Mouse (Mus musculus): Measurements from ENCODE around the gene Ntrk3. TPM values are rescaled to one million over a fixed set of nuclear protein-coding genes. Genes with fewer than 3 reads are reported as not detected.

Gene Ntrk3
- polyA plus RNA-seq, 2 experiments, result 5.3 to 15.0 TPM

GRCm38 (mm10) chr7:78448841-78449240 is 289.0 kb downstream of the Ntrk3 start:
- no peak overlapping the region for H3K27ac ChIP-seq (replicated peaks; ENCODE audit: low read depth, low read length)
- ATAC-seq (ENCODE audit: low FRiP score, low read depth), result no peak
- no peak overlapping the region for H3K4me2 ChIP-seq (replicated peaks; ENCODE audit: low read depth, low read length, severe bottlenecking)
- H3K36me3 ChIP-seq (ENCODE audit: control insufficient read depth, insufficient read depth, low read length), result no peaks in the 10 kb centered on the region
- H3K9me3 ChIP-seq (ENCODE audit: control insufficient read depth, low read length), result no peaks in the 10 kb centered on the region
- WGBS, result 66% methylated on average over 2 of the region's 2 CpGs
- no peak overlapping the region for H3K4me3 ChIP-seq (replicated peaks; ENCODE audit: low read length)
- no peaks in the 10 kb centered on the region for H3K4me1 ChIP-seq (ENCODE audit: control insufficient read depth, insufficient read depth, low read length)
- TF ChIP-seq POLR2A (IDR thresholded peaks at IDR 0.05; ENCODE audit: borderline replicate concordance, extremely low read depth, insufficient read depth, insufficient read length), result no peak
- no peak for DNase-seq (ENCODE audit: low spot score)
- no peaks in the 10 kb centered on the region for H3K27me3 ChIP-seq (ENCODE audit: control insufficient read depth, insufficient read depth, low read length)
- H3K9ac ChIP-seq (ENCODE audit: low read depth, low read length, severe bottlenecking), result no peak overlapping the region

DNA sequence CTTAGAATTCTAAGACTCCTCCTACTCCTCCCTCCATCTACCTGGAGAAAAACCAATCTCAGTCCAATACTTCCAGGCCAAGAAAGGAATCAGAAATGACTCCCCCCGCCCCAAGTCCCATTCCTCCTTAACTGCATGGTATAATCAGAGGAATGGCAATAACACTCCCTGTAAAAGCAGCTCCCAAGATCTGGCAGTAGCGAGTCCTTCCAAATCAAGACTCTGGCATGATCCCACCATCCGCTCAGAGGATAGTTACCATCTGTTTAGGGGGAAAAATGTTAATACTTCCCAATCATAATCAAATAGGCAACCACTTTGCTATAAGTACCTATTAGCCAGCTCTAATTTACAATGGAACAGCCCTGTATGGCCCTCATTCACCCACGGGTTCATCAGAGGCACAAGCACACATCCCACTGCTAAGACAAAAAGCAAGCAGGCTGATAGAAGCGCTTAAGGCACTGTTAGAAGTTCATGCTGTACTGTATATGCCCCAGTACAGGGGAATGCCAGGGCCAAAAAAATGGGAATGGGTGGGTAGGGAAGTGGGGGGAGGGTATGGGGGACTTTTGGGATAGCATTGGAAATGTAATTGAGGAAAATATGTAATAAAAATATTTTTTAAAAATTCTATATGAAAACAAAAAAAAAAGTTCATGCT is 294.3 kb downstream of the Ntrk3 start:
- WGBS, result 84% methylated on average over 5 of the region's 5 CpGs
- ATAC-seq (ENCODE audit: low FRiP score, low read depth), result no peak
- no peak for DNase-seq (ENCODE audit: low spot score)

DNA sequence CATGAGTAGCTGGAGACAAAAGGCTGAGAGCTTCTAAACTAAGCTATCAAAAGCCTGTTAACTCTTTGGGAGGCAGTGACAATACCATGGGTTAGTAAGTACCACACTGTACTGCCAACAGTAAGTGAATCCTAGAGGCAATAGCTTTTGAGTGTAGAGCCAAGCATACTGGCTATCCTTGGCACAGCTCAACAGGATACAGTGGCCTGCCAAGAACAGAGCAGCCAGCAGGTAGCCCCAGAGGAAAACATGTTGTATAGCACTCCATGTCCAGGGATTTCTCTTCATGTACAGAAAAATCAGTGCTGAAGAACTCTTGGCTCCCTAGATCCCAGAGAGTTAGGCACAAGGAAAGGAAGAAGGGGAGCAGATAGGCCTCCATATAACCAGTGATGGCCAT is 296.1 kb downstream of the Ntrk3 start:
- no peak overlapping the region for H3K4me3 ChIP-seq (replicated peaks; ENCODE audit: low read length)
- no peak overlapping the region for H3K27ac ChIP-seq (replicated peaks; ENCODE audit: low read depth, low read length)
- no peak for TF ChIP-seq POLR2A (IDR thresholded peaks at IDR 0.05; ENCODE audit: borderline replicate concordance, extremely low read depth, insufficient read depth, insufficient read length)
- ATAC-seq (ENCODE audit: low FRiP score, low read depth), result no peak
- no peaks in the 10 kb centered on the region for H3K27me3 ChIP-seq (ENCODE audit: control insufficient read depth, insufficient read depth, low read length)
- no peaks in the 10 kb centered on the region for H3K9me3 ChIP-seq (ENCODE audit: control insufficient read depth, low read length)
- DNase-seq (ENCODE audit: low spot score), result no peak
- H3K36me3 ChIP-seq (ENCODE audit: control insufficient read depth, insufficient read depth, low read length), result no peaks in the 10 kb centered on the region
- no peak overlapping the region for H3K4me2 ChIP-seq (replicated peaks; ENCODE audit: low read depth, low read length, severe bottlenecking)
- no peaks in the 10 kb centered on the region for H3K4me1 ChIP-seq (ENCODE audit: control insufficient read depth, insufficient read depth, low read length)
- H3K9ac ChIP-seq (ENCODE audit: low read depth, low read length, severe bottlenecking), result no peak overlapping the region

More for the DNA sequence above, 294.3 kb downstream of the Ntrk3 start:
- Histone ChIP-seq H3K4me1 (ENCODE audit: control insufficient read depth, insufficient read depth, low read length) (no peaks in the 10 kb centered on the region), H3K27ac (replicated peaks; ENCODE audit: low read depth, low read length) (no peak overlapping the region), H3K4me2 (replicated peaks; ENCODE audit: low read depth, low read length, severe bottlenecking) (no peak overlapping the region), H3K4me3 (replicated peaks; ENCODE audit: low read length) (no peak overlapping the region), H3K36me3 (ENCODE audit: control insufficient read depth, insufficient read depth, low read length) (no peaks in the 10 kb centered on the region), H3K9me3 (ENCODE audit: control insufficient read depth, low read length) (no peaks in the 10 kb centered on the region), H3K27me3 (ENCODE audit: control insufficient read depth, insufficient read depth, low read length) (no peaks in the 10 kb centered on the region), H3K9ac (ENCODE audit: low read depth, low read length, severe bottlenecking) (no peak overlapping the region)
- no peak for TF ChIP-seq POLR2A (IDR thresholded peaks at IDR 0.05; ENCODE audit: borderline replicate concordance, extremely low read depth, insufficient read depth, insufficient read length)

DNA sequence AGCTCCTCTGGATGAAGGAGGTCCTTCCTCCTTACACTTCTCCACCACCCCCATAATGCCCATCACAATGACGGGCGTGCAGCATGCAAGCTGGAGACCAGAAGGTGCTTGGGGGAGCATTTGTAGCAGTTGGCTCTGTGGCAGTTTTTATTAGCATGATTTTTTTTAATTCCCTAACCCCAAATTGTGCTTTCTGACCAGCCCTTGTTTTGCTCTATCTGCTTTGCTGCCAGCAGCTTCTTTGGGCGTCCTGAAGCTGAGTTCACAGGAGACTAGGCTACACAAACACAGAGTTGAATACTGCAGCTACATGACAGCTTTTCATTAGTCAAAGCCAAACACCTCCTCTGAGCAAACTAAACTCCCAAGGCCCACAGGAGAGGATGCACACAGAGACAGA is 296.9 kb downstream of the Ntrk3 start:
- WGBS, result 89% methylated on average over 3 of the region's 3 CpGs

DNA sequence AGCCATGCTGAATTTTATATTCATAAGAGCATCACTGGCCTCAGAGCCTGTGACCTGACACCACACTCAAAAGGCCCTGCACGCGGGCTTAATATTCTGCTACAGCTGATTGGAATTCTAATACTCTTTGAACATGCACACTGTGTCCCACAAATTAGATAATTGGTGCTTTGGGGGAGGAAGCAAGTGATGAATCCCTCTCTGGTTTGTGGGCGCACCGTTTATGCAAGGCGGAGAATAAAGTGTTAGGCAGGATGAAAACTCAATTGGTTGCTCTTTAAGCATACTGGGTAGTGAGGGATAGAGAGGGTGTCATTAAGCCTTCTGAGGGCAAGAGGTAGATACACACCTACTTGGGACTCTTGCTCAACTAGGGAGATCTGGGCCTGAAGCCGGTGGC is 297.3 kb downstream of the Ntrk3 start:
- no peak for TF ChIP-seq POLR2A (IDR thresholded peaks at IDR 0.05; ENCODE audit: borderline replicate concordance, extremely low read depth, insufficient read depth, insufficient read length)
- no peak overlapping the region for H3K27ac ChIP-seq (replicated peaks; ENCODE audit: low read depth, low read length)
- no peaks in the 10 kb centered on the region for H3K27me3 ChIP-seq (ENCODE audit: control insufficient read depth, insufficient read depth, low read length)
- H3K9me3 ChIP-seq (ENCODE audit: control insufficient read depth, low read length), result no peaks in the 10 kb centered on the region
- no peaks in the 10 kb centered on the region for H3K4me1 ChIP-seq (ENCODE audit: control insufficient read depth, insufficient read depth, low read length)
- H3K36me3 ChIP-seq (ENCODE audit: control insufficient read depth, insufficient read depth, low read length), result no peaks in the 10 kb centered on the region
- no peak for DNase-seq (ENCODE audit: low spot score)
- no peak overlapping the region for H3K9ac ChIP-seq (ENCODE audit: low read depth, low read length, severe bottlenecking)
- no peak overlapping the region for H3K4me3 ChIP-seq (replicated peaks; ENCODE audit: low read length)
- no peak overlapping the region for H3K4me2 ChIP-seq (replicated peaks; ENCODE audit: low read depth, low read length, severe bottlenecking)
- WGBS, result 91% methylated on average over 6 of the region's 6 CpGs
- ATAC-seq (ENCODE audit: low FRiP score, low read depth), result no peak

More for the DNA sequence above, 296.9 kb downstream of the Ntrk3 start:
- no peaks in the 10 kb centered on the region for H3K27me3 ChIP-seq (ENCODE audit: control insufficient read depth, insufficient read depth, low read length)
- H3K4me1 ChIP-seq (ENCODE audit: control insufficient read depth, insufficient read depth, low read length), result no peaks in the 10 kb centered on the region
- DNase-seq (ENCODE audit: low spot score), result no peak
- no peaks in the 10 kb centered on the region for H3K36me3 ChIP-seq (ENCODE audit: control insufficient read depth, insufficient read depth, low read length)
- H3K4me3 ChIP-seq (replicated peaks; ENCODE audit: low read length), result no peak overlapping the region
- H3K9me3 ChIP-seq (ENCODE audit: control insufficient read depth, low read length), result no peaks in the 10 kb centered on the region
- H3K4me2 ChIP-seq (replicated peaks; ENCODE audit: low read depth, low read length, severe bottlenecking), result no peak overlapping the region
- no peak overlapping the region for H3K9ac ChIP-seq (ENCODE audit: low read depth, low read length, severe bottlenecking)
- H3K27ac ChIP-seq (replicated peaks; ENCODE audit: low read depth, low read length), result no peak overlapping the region
- ATAC-seq (ENCODE audit: low FRiP score, low read depth), result no peak
- TF ChIP-seq POLR2A (IDR thresholded peaks at IDR 0.05; ENCODE audit: borderline replicate concordance, extremely low read depth, insufficient read depth, insufficient read length), result no peak
